Mouse (Mus musculus) right cerebral cortex, postnatal 4 days (tissue): ENCODE results near the gene Micu1.

Experiments
- DNase-seq: peaks from one replicate; pipeline ENCODE4 v3.0.0-alpha.2; 2022

The Micu1 gene

GRCm38 (mm10) chr10:59780698-59781097 lies 78.4 kb downstream of the Micu1 start:
- no peak for DNase-seq

- DNase-seq: no peak
Measured at GRCm38 (mm10) chr10:59781205-59781931, 79.1 kb downstream of the Micu1 start.

GRCm38 (mm10) chr10:59784731-59785685 lies 82.7 kb downstream of the Micu1 start:
- DNase-seq: no peak

GRCm38 (mm10) chr10:59786289-59786688 lies 84.0 kb downstream of the Micu1 start:
- no peak for DNase-seq

- DNase-seq: no peak
Measured at GRCm38 (mm10) chr10:59787140-59787800, 85.0 kb downstream of the Micu1 start.

GRCm38 (mm10) chr10:59787870-59788269 lies 85.6 kb downstream of the Micu1 start:
- DNase-seq: no peak

- DNase-seq: no peak
Measured at GRCm38 (mm10) chr10:59790291-59790929, 88.1 kb downstream of the Micu1 start.

GRCm38 (mm10) chr10:59791896-59792295 lies 89.6 kb downstream of the Micu1 start:
- DNase-seq: no peak

- no peak for DNase-seq
Measured at GRCm38 (mm10) chr10:59792575-59793176, 90.4 kb downstream of the Micu1 start.

- no peak for DNase-seq
Measured at GRCm38 (mm10) chr10:59793454-59793853, 91.2 kb downstream of the Micu1 start.

GRCm38 (mm10) chr10:59795085-59795484 lies 92.8 kb downstream of the Micu1 start:
- no peak for DNase-seq

- DNase-seq: no peak
Measured at GRCm38 (mm10) chr10:59795902-59796301, 93.6 kb downstream of the Micu1 start.

- DNase-seq: no peak
Measured at GRCm38 (mm10) chr10:59798371-59798770, 96.1 kb downstream of the Micu1 start.

GRCm38 (mm10) chr10:59799303-59800044 lies 97.2 kb downstream of the Micu1 start:
- no peak for DNase-seq

GRCm38 (mm10) chr10:59800159-59800558 lies 97.9 kb downstream of the Micu1 start:
- no peak for DNase-seq

GRCm38 (mm10) chr10:59800826-59801501 lies 98.7 kb downstream of the Micu1 start:
- no peak for DNase-seq

- no peak for DNase-seq
Measured at GRCm38 (mm10) chr10:59808677-59809076, 106.4 kb downstream of the Micu1 start.

GRCm38 (mm10) chr10:59809991-59810574 lies 107.8 kb downstream of the Micu1 start:
- no peak for DNase-seq

- DNase-seq: no peak
Measured at GRCm38 (mm10) chr10:59812939-59813338, 110.7 kb downstream of the Micu1 start.

- no peak for DNase-seq
Measured at GRCm38 (mm10) chr10:59813759-59814158, 111.5 kb downstream of the Micu1 start.
